Mouse (Mus musculus): Measurements from ENCODE around the gene Crtc2. TPM values are rescaled to one million over a fixed set of nuclear protein-coding genes. Genes with fewer than 3 reads are reported as not detected.
"Not testable (repeated sequence)": the region's sequence is repeated elsewhere in the genome, so short reads cannot be mapped to it uniquely, and the experiment has no call there.

Gene Crtc2
- total RNA-seq, 2 experiments from 2014 or later: 37.4 to 43.2 TPM

DNA sequence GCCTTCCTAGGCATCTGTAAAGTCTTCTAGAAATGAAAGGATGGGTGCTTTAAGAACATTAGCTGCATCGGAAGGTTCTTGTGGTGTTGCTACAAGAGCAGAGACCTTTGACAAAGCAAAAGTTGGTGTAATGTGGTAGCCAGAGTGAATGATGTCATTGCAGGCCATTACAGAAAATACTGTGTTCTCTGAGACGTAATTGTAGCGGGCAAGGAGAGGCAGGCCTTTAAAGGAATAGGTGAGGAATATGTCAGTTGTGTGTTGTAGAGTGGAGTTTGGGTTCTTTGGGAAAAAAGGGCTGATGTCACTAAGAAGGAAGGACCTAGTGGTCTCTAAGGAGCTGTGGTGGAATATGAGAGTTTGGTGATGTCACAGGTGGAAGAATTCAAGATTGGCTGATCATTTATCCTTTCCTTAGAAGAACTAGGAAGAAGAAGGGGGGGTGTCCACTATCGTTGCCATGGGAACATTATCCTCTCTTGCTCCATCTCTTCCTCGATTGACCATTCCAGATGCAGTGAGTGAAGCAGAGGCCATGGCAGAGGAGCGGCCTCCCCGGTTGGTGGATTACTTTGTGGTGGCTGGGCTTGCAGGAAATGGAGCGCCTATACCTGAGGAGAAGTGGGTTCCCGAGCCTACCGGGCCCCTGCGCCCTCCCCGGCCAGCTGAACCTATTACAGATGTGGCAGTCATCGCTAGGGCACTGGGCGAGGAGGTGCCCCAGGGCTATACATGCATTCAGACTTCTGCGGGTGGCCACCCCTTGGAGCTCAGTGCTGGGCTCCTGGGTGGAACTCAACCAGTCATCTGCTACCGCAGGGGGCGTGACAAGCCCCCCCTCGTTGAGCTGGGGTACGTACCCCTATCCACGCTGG is 13.2 kb downstream of the Crtc2 start:
- DNase-seq: no peak

DNA sequence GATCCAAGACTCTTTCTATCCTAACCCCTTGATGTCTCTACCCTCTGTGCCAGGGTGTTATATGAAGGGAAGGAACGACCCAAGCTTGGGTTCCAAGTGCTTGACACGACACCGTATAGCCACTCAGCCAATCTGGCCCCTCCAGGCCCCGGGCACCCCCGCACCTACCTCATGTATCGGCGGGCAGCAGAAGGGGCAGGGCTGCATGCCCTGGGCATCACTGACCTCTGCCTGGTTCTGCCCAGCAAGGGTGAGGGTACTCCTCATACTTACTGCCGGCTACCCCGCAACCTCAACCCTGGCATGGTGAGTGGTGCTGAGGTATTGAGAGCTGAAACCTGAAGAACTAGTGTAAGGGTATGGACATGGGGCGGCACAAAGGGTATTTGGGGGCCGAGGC is 14.2 kb downstream of the Crtc2 start:
- no peak for DNase-seq

DNA sequence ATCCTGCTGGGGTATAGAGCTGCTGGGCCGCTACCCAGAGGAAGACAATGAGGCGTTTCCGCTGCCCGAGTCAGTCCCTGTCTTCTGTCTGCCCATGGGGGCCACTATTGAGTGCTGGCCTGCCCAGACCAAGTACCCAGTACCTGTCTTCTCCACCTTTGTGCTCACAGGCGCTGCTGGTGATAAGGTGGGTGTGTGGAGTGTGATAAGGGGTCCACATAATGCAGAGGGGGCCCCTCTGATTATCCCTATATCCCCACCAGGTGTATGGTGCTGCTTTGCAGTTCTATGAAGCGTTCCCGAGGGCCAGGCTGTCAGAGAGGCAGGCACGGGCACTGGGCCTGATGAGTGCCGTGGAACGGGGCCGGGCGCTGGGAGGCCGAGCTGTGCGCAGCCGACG is 15.0 kb downstream of the Crtc2 start:
- DNase-seq: no peak

DNA sequence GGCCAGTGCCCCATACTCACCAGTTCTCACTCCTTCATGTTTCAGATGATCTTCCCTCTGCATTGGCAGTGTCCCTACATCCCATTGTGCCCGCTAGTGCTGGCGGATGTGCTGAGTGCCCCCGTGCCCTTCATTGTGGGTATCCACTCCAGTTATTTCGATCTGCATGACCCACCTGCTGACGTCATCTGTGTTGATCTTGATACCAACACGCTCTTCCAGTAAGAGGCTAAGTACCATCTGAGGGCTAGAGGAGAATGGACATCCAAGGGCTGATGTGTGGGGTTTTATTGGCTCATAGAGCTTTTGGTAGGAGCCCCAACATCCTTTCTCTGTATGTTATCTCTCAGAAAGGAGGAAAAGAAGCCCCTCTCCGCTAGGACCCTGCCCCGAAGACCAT is 16.8 kb downstream of the Crtc2 start:
- no peak for DNase-seq

DNA sequence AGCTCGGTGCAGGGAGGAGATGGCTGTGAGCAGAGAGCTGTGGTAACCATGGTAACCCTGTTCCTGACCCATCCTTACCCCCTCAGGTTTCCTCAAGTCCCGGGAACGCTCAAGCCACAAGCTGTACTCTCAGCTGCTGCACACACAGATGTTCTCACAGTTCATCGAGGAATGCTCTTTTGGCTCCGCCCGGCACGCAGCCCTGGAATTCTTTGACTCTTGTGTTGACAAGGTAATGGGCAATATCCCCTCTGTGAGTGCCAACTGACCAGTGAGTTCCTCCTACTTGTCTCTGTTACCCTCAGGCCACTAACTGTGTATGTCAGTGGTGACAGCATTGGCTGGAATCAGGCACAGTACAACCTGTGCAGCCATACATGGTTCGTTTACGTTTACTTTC is 18.2 kb downstream of the Crtc2 start:
- DNase-seq: no peak

DNA sequence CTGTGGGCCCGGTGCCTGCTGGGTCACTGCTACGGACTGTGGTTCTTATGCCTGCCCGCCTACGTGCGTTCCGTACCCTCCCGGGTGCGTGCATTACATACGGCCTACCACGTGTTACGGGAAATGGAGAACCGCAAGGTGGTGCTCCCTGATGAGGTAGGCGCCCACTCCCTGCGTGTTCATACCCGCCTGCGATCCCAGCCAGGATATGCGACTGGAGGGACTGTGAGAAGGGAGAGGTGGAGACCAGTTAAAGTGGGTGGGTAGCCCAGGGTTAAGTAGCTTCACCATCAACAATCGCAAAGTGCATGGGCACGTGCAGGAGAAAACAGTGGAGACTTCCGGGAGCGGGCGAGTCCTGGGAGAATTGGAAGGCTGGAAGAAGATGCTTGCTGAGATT is 19.9 kb downstream of the Crtc2 start:
- no peak for DNase-seq

DNA sequence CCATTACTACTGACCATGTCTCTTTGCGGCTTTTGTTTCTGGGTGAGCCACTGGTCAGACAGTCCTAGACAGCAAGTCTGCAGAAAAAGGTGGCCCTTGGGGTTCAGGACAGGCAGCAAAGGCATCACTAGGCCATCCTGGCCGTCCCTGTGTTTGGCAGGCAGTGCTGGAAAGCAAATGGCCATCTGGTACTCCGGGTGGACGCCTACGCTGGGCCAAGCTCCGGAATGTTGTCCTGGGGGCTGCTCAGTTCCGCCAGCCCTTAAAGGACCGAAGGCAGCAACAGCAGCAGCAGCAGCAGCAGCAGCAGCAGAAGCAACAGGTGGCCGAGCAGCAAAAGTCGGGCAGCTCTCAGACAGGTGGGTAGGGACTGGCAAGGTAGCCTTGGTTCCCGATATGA is 21.3 kb downstream of the Crtc2 start:
- no peak for DNase-seq

DNA sequence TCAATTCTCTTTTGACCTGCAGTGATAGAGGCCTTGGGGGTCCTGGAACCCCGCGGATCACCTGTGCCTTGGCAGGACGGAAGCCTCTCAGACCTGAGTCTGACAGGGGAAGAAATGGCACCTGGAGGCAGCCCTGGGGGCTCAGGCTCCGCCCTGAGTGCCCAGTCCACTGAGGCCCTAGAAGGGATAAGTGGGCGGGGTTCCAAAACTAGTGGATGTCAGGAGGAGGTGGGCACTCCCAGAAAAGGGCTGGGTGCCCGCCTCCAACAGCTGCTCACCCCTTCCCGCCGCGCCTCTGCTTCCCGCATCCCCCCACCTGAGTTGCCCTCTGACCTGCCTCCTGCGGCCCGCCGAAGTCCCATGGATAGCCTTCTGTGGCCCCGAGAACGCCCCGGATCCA is 22.9 kb downstream of the Crtc2 start:
- DNase-seq: no peak

DNA sequence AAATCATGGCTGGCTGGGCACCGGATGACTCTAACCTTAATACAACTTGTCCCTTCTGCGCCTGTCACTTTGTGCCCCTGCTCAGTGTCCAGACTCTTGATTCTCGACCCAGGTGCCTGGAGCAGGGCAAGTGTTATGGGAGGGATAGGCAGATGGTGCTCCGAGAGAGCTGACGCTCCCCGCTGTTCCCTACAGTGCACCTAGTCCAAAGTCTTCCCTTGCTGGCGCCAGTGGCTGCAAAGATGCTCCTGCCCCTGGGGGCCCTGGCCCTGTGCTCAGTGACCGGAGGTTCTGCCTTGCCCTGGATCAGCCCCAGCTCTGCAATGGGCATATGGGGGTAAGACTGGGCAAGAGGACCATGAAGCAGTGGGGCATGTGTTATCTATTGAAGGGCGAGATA is 23.8 kb downstream of the Crtc2 start:
- DNase-seq: no peak

DNA sequence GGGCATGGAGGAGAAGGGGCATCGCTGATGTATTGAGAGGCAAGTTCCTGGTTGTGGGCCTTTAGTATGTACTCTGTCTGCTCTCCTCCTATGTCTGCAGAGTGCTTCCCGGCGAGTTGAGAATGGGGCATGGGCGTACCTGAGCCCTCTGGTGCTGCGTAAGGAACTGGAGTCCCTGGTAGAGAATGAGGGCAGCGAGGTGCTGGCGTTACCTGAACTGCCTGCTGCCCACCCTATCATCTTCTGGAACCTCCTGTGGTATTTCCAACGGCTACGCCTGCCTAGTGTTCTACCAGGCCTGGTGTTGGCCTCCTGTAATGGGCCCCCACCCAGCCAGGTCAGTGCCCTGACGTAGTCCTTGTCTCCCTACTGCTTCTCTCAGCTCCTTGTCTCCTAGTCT is 24.2 kb downstream of the Crtc2 start:
- DNase-seq: no peak

DNA sequence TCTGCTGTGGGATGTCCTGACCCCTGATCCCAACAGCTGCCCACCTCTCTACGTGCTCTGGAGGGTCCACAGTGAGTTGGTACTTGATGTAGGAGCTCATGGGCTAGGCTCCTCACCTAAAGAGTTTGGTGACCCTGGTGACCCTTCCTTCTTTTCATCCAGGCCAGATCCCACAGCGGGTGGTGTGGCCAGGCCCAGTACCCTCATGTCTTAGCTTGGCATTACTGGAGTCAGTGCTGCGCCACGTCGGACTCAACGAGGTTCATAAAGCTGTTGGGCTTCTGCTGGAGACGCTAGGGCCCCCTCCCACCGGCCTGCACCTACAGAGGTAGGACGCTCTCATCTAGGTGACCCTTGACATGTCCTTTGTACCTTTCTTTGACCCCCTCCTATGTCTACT is 25.3 kb downstream of the Crtc2 start:
- DNase-seq: no peak

DNA sequence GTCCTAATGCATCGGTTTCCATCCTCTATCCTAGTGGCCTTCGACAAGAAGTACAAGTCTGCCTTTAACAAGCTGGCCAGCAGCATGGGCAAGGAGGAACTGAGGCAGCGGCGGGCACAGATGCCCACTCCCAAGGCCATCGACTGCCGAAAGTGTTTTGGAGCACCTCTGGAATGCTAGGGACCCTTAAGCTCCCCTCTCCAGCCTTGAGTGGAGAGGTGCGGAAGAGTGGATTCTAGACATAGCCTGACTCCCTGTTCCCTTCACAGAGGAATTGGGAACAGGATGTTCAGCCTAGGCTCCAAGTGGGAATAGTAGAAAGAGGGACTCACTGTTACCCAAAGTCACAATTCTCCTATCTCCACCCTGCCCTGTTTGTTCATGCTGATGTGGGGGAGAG is 25.8 kb downstream of the Crtc2 start:
- no peak for DNase-seq

DNA sequence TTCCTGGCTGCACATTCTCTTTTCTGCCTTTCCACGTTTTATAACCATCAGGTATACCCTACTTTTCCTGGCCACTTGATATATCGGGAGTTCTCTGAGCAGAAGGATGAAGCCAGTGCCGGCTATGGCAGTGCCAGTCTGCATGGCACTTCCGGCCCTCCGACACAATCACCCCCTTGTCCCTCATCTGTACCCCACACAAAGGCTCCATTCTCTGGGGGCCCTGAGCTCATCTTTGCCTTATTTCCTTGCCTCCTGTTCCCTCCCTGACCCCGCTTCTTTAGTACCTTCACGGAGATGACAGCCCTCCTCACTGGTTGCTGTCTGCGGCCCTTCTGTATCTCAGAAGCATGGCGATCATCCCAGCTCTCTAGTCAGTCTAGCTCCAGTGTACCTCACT is 26.7 kb downstream of the Crtc2 start:
- DNase-seq: no peak

DNA sequence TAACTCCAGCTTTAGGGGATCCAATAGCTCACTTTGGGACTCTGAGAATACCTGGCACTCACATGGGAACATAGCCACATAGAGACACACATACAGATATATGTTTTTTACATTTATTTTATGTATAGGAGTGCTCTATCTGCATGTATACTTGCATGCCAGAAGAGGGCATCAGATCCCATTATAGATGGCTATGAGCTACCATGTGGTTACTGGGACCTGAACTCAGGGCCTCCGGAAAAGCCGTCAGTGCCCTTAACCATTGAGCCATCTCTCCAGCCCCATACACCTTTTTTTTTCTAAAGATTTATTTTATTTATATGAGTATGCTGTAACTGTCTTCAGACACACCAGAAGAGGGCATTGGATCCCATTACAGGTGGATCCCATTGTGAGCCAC is 30.2 kb downstream of the Crtc2 start:
- no peak for DNase-seq

DNA sequence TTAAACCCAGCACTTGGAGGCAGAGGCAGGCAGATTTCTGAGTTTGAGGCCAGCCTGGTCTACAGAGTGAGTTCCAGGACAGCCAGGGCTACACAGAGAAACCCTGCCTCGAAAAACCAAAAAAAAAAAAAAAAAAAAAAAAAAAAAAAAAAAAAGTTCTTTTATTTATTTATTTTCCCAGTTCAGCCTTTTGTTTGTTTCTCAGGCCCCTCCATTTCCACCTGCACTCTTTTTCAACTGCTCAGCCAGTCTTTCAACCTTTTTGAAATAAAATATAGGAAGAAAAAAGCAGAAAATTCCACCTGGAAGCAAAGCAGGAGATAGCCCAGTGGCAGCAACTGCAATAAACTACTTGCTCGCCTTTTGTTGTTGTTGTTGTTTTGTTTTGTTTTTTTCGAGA is 35.4 kb downstream of the Crtc2 start:
- not testable (repeated sequence) for DNase-seq

DNA sequence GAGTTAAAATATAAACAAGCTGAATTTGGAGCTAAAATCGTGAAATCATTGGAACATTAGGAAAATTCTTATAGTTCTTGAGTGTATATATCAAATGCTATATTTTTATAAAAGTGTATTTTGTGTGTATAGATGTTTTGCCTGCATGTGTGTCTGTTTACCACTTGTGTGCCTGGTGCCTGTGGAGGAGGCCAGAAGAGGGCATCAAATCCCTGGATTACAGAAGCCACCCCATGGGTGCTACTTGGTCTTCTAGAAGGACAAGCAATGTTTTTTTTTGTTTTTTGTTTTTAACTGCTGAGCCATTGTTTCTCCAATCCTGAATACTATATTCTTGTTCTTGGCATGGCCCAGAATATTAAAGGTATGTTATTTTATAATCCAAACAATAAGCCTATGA is 36.6 kb downstream of the Crtc2 start:
- DNase-seq: peak in 1 of 2 experiments; percentile 24

DNA sequence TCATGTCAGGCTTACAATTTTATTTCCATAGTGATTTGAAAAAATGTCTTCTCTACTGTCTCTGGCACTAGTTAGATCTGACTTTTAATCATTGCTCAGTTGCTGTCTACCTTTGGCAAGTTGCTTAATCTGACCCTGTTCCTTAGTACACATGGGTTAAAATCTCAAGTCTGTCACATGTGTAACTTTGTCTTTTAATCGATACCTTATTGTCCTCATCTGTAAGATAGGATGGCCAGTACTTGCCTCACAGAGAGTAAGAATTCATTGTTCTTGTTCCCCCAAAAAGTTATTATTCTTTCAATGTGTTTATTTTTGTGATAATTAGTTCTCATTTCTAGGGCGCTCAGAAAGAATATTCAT is 38.0 kb downstream of the Crtc2 start:
- no peak for DNase-seq

DNA sequence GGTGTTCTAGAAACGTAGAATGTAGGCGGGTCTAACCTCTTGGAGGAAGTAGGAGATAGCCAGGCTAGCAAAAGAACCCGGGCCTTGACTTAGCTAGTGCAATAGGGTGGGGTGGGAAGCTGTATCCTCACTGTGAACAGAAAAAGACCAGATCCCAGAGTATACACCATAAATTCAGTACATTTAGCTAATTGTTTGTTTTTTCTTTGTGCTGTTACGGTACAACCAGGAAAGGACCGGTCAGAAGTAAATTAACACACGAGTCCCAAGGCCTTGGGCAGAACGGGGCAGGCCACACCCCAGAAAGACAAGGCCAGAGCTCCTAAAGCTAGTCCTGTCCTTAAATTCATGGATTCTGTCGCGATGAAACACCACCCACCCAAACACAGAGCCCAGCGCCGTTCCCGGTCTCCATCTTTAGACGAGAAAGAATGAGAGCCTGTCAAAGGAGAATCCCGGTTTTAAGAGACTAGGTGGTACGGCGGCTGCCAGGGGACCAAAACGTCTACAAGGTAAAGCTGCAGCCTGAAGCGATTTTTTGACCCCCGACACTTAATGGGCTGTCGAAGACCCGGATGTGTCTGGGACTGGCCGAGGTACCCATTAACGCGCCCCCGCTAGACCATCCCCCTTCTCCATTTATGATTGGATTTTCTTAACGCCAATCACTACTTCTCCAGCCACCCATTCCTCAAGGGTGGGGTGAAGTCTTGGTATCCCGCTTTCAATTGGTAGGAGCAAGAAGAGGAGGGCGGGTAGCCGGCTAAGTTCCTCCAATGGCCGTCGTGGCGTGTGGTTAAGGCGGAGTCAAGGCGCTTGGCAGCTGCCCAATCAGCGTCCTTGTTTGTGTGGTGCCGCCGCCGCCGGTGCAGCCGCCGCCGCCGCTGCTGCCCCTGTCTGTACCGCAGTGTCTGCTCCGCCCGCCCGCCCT is 38.6 kb downstream of the Crtc2 start, which contains the start of gene Gatad2b:
Gene Gatad2b, plus strand, starts transcription at position 834 of the 931 bp plus-strand sequence.
- peak; percentile 97 to 98 for DNase-seq

DNA sequence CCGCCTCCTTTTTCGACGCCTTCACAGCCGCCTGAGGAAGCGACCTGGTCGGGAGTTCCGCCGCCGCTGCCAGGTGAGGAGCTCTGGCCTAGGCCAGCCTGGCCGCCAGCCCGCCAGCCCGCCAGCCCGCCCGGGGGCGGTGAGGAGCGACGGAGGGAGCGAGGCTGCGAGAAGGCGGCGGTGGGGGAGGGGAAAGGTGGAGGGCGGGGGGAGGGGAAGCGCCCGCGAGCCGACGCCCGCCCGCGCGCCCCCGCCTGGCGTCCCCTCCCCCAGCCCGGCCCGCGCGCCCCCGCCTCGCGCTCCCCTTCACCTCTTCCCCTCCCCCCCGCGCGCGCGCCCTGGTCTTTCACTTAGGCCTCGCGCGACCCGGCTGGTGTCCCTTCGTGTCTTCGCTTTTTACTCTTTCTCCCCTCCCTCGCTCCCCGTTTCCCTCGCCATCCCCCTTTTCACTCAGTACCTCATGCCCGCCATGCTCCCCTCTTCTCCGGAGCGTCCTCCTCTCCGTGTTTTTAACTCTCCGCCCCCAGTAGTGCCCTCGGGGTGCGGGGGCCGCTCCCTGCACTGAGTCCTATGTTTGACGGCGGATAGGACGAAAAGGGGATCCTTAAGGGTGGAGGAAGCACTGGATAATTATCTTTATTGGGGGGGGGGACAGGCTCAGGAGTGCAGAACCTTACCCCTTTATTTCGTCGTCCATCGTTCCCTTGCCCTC is 39.5 kb downstream of the Crtc2 start:
- peak; percentile 66 to 80 for DNase-seq

DNA sequence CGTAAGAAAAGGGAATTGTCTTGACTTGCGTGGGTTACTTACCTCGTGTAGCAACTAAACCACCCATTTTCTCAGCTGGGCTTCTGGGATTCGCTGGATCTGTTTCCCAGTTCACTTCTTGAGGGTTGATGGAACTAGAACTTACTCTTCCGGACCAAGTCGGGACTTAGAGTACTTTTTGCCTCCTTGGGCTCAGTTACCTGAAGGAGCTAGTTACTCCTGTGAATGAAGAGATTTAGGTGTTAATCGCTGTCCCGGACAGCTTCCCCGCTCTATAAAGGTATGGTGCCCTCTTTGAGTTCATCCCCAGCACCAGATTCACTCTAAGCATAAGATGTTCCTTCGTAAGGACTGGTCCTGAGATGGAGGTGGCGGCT is 40.1 kb downstream of the Crtc2 start:
- DNase-seq: peak in 1 of 2 experiments; percentile 6

DNA sequence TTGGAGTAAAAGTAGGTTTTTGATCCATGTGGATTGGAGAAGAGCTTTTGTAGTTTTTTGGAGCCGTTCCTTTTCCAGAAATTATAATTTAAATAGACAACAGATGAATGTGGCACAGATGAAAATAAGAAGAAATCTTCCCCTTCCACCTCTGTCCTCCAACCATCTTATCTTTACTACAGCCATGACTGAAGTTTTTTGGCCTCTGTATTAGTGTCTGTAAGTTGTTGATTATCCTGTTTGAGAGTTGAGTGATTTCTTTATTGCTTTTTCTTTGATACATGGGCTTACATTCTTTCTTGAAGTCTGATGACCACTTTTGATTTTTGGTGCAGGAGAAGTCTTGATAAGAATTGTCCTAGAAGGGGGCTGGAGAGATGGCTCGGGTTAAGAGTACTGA is 40.7 kb downstream of the Crtc2 start:
- DNase-seq: no peak

DNA sequence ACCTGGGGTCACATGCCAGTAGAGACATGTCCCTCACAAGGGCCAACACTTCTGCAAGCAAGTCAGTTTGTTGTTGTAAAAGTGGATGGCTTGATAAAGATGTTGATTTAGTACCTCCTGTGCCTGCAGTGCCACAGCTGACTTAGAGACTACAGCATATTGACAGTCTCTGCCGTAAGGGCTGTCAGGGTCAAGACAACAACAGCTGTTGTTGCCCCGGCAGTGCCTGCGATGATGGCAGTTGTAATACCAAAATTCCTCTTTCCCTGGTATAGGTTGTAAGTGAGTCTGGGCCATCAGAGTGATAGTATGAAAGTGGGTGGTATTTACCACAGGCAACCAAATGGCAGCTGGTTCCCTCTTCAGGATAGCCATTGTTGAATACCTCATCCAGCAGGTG is 51.8 kb downstream of the Crtc2 start:
- DNase-seq: no peak

DNA sequence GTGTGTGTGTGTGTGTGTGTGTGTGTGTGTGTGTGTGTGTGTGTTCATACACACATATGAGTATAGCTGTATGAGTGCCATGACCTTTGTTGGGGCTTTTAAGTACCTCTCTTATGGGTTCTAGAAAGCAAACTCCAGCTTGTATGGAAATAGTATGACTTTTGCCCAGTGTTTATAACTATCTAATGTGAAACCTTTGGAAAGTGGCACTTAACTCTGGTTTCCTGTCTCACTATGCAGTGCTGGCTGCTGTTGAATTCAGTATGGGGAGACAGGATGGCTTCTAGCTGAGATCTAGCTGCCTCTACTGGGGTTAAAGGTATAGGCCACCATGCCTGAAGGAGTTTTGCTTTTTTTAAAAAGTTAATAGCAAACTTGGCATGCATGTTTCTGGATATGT is 55.6 kb downstream of the Crtc2 start:
- no peak for DNase-seq

Data from adrenal gland, postnatal 36 days (tissue).